Mouse (Mus musculus) CH12.LX (cell line): Measurements from ENCODE around the gene Myl9. TPM values are rescaled to one million over a fixed set of nuclear protein-coding genes. Genes with fewer than 3 reads are reported as not detected.

Experiments used
- DNase-seq: peaks from one replicate; pipeline ENCODE4 v3.0.0-alpha.2; 2013; ENCODE audit errors: extremely low read depth
- H3K27ac ChIP-seq: 2 replicates; pipeline ENCODE4 v1.5.1; 2012; ENCODE audit warnings: low read depth, mild to moderate bottlenecking, control low read depth, moderate library complexity; ENCODE audit not compliant: insufficient read depth
- H3K27me3 ChIP-seq: replicated peaks from 2 replicates; pipeline ENCODE3; 2012; ENCODE audit warnings: inconsistent platforms
- H3K36me3 ChIP-seq, 2 experiments: replicated peaks in 1 of 2; 2 replicates each; pipeline versions ENCODE3 to v1.6.1; 2012; ENCODE audit warnings: inconsistent platforms in 1 of 2, low read length in 1 of 2, mild to moderate bottlenecking in 1 of 2, mixed read lengths in 1 of 2, moderate library complexity in 1 of 2; ENCODE audit not compliant: control insufficient read depth in 1 of 2, insufficient read depth in 1 of 2
- H3K4me1 ChIP-seq, 2 experiments: 2 replicates each; pipeline ENCODE4 v1.6.1; 2012; ENCODE audit warnings: inconsistent platforms in 1 of 2, moderate library complexity in 1 of 2; ENCODE audit not compliant: insufficient read depth in 2 of 2, control insufficient read depth in 1 of 2
- H3K4me2 ChIP-seq: 2 replicates; pipeline ENCODE4 v1.6.1; 2012; ENCODE audit warnings: low read depth, mild to moderate bottlenecking, control low read depth; ENCODE audit not compliant: poor library complexity, insufficient read depth, severe bottlenecking
- H3K4me3 ChIP-seq, 3 experiments: fragments of 150-350 bp in 1 of 3; sonication (generic) in 1 of 3; replicated peaks in 1 of 3; 2 replicates each; pipeline versions ENCODE3 to v1.5.1; 2011 to 2012; ENCODE audit warnings: low read depth in 2 of 3, low read length in 2 of 3, mild to moderate bottlenecking in 2 of 3, moderate library complexity in 2 of 3, control low read depth in 1 of 3, improper control_type of control experiment in 1 of 3, inconsistent platforms in 1 of 3, mixed read lengths in 1 of 3; ENCODE audit not compliant: poor library complexity in 1 of 3
- H3K79me2 ChIP-seq: replicated peaks from 2 replicates; pipeline ENCODE4 v1.6.1; 2012; ENCODE audit warnings: mild to moderate bottlenecking, moderate library complexity; ENCODE audit not compliant: control insufficient read depth, poor library complexity, insufficient read depth, severe bottlenecking; ENCODE audit errors: extremely low read depth
- H3K9ac ChIP-seq: 2 replicates; pipeline ENCODE4 v1.6.1; 2012; ENCODE audit warnings: low read depth, mild to moderate bottlenecking, control low read depth, moderate library complexity; ENCODE audit not compliant: insufficient read depth
- H3K9me3 ChIP-seq: replicated peaks from 2 replicates; pipeline ENCODE3; 2012; ENCODE audit warnings: low read length, inconsistent platforms, mixed read lengths
- BHLHE40 ChIP-seq: IDR thresholded peaks from 2 replicates; pipeline ENCODE4 v1.6.1; 2011; ENCODE audit warnings: mild to moderate bottlenecking, low read depth, low read length, improper control_type of control experiment
- CHD2 ChIP-seq: IDR thresholded peaks from 2 replicates; pipeline ENCODE4 v1.6.1; 2011; ENCODE audit warnings: low read length, improper control_type of control experiment
- E2F4 ChIP-seq: IDR thresholded peaks from 2 replicates; pipeline ENCODE4 v1.6.1; 2011; ENCODE audit warnings: low read depth, low read length, improper control_type of control experiment; ENCODE audit not compliant: insufficient replicate concordance
- EP300 ChIP-seq: IDR thresholded peaks from 2 replicates; pipeline ENCODE4 v1.6.1; 2011; ENCODE audit warnings: low read length, improper control_type of control experiment
- ETS1 ChIP-seq: conservative IDR thresholded peaks from 2 replicates; pipeline ENCODE4 v1.6.1; 2012; ENCODE audit warnings: low read depth, mild to moderate bottlenecking, inconsistent platforms, low read length, improper control_type of control experiment, moderate library complexity
- GABPA ChIP-seq: IDR thresholded peaks from 2 replicates; pipeline ENCODE4 v1.6.1; 2012; ENCODE audit warnings: low read depth, low read length, improper control_type of control experiment, inconsistent platforms; ENCODE audit not compliant: insufficient replicate concordance
- HCFC1 ChIP-seq: IDR thresholded peaks from 2 replicates; pipeline ENCODE4 v1.6.1; 2012; ENCODE audit warnings: low read depth, mild to moderate bottlenecking, inconsistent platforms, low read length, improper control_type of control experiment
- IRF4 ChIP-seq: IDR thresholded peaks from 2 replicates; pipeline ENCODE4 v1.6.1; 2014; ENCODE audit warnings: low read depth, mild to moderate bottlenecking, inconsistent platforms, low read length, improper control_type of control experiment
- JUN ChIP-seq: IDR thresholded peaks from 2 replicates; pipeline ENCODE4 v1.6.1; 2011; ENCODE audit warnings: low read depth, mild to moderate bottlenecking, low read length, improper control_type of control experiment, moderate library complexity; ENCODE audit not compliant: insufficient read depth
- JUND ChIP-seq: conservative IDR thresholded peaks from 2 replicates; pipeline ENCODE4 v1.6.1; 2011; ENCODE audit warnings: low read depth, low read length, improper control_type of control experiment
- KAT2A ChIP-seq: IDR thresholded peaks from 2 replicates; pipeline ENCODE4 v1.6.1; 2012; ENCODE audit warnings: low read length, improper control_type of control experiment, inconsistent platforms; ENCODE audit not compliant: insufficient replicate concordance
- MAFK ChIP-seq: IDR thresholded peaks from 2 replicates; pipeline ENCODE4 v1.6.1; 2011; ENCODE audit warnings: low read length, improper control_type of control experiment; ENCODE audit not compliant: insufficient replicate concordance
- MAZ ChIP-seq: IDR thresholded peaks from 2 replicates; pipeline ENCODE4 v1.6.1; 2012; ENCODE audit warnings: low read depth, mild to moderate bottlenecking, inconsistent platforms, low read length, improper control_type of control experiment, moderate library complexity
- MXI1 ChIP-seq: IDR thresholded peaks from 2 replicates; pipeline ENCODE4 v1.6.1; 2011; ENCODE audit warnings: mild to moderate bottlenecking, low read depth, low read length, improper control_type of control experiment
- NRF1 ChIP-seq: IDR thresholded peaks from 2 replicates; pipeline ENCODE4 v1.6.1; 2014; ENCODE audit warnings: low read depth, mild to moderate bottlenecking, inconsistent platforms, low read length, improper control_type of control experiment, moderate library complexity
- RAD21 ChIP-seq: IDR thresholded peaks from 2 replicates; pipeline ENCODE4 v1.6.1; 2011; ENCODE audit warnings: low read depth, mild to moderate bottlenecking, low read length, improper control_type of control experiment, moderate library complexity
- SIN3A ChIP-seq: IDR thresholded peaks from 2 replicates; pipeline ENCODE4 v1.6.1; 2012; ENCODE audit warnings: low read length, improper control_type of control experiment, inconsistent platforms
- TBP ChIP-seq: conservative IDR thresholded peaks from 2 replicates; pipeline ENCODE4 v1.6.1; 2011; ENCODE audit warnings: low read depth, low read length, improper control_type of control experiment
- TCF12 ChIP-seq: IDR thresholded peaks from 2 replicates; pipeline ENCODE4 v1.6.1; 2014; ENCODE audit warnings: low read depth, mild to moderate bottlenecking, inconsistent platforms, low read length, improper control_type of control experiment
- UBTF ChIP-seq: IDR thresholded peaks from 2 replicates; pipeline ENCODE4 v1.6.1; 2012; ENCODE audit warnings: low read depth, mild to moderate bottlenecking, inconsistent platforms, low read length, improper control_type of control experiment, moderate library complexity
- USF1 ChIP-seq: IDR thresholded peaks from 2 replicates; pipeline ENCODE4 v1.6.1; 2014; ENCODE audit warnings: low read depth, mild to moderate bottlenecking, inconsistent platforms, low read length, improper control_type of control experiment
- USF2 ChIP-seq: conservative IDR thresholded peaks from 2 replicates; pipeline ENCODE4 v1.6.1; 2011; ENCODE audit warnings: low read depth, low read length, improper control_type of control experiment
- dilution Hi-C: fragments of 300-500 bp; cut with MboI; formaldehyde crosslinking; loops from 2 replicates; pipeline ENCODE4 v1.14.3; 2020; ENCODE audit warnings: low sequenced_read_pairs; ENCODE audit not compliant: extremely low pct_unique_long_range_greater_than_20kb, extremely low pct_ligation_motif_present
- in situ Hi-C: fragments of 300-500 bp; cut with MboI; formaldehyde crosslinking; loops from 3 replicates; pipeline ENCODE4 v1.14.3; 2019; ENCODE audit warnings: low sequenced_read_pairs, low pct_ligation_motif_present, low pct_unique_long_range_greater_than_20kb, mixed read lengths
- polyA plus RNA-seq: library from polyadenylated mRNA; unstranded; fragments of >175 nt; gene quantifications from 2 replicates; pipeline ENCODE4 v1.2.1, GENCODE M21; 2012; ENCODE audit warnings: low read depth; ENCODE audit not compliant: insufficient read length
- total RNA-seq, 2 experiments: library from RNA; depleted of rRNA; stranded (reverse); fragments of 300-350 nt in 1 of 2; fragments of >200 nt in 1 of 2; gene quantifications; 2 replicates each; pipeline ENCODE4 v1.2.3; 2012 to 2014

The Myl9 gene
- total and polyA plus RNA-seq, 3 experiments: not detected

- no peak overlapping the region for H3K27ac ChIP-seq
- no peak overlapping the region for H3K9ac ChIP-seq
- no peaks in the 10 kb centered on the region for H3K79me2 ChIP-seq
- no peak for TF ChIP-seq MXI1
- no peak for TF ChIP-seq ETS1
- TF ChIP-seq BHLHE40: no peak
- TF ChIP-seq EP300: no peak
- TF ChIP-seq MAZ: no peak
- H3K4me1 ChIP-seq: peaks cover 20 to 57% of the 10 kb centered on the region in 2 experiments
- H3K9me3 ChIP-seq: no peaks in the 10 kb centered on the region
- no peak overlapping the region for H3K4me3 ChIP-seq
- no peaks in the 10 kb centered on the region for H3K27me3 ChIP-seq
- no peak for DNase-seq
- in situ Hi-C loops (no loop called here), dilution Hi-C loops (no loop called here)
- H3K36me3 ChIP-seq: peaks cover 10 to 63% of the 10 kb centered on the region in 2 experiments
- no peak overlapping the region for H3K4me2 ChIP-seq
Measured at GRCm38 (mm10) chr2:156761521-156762278, 13.5 kb upstream of the Myl9 start.

GRCm38 (mm10) chr2:156762499-156762898 is 12.7 kb upstream of the Myl9 start:
- dilution Hi-C loops (no loop called here), in situ Hi-C loops (no loop called here)
- Histone ChIP-seq H3K4me1 (peaks cover 21 to 65% of the 10 kb centered on the region in 2 experiments), H3K4me2 (no peak overlapping the region)
- TF ChIP-seq ETS1: no peak
- TF ChIP-seq SIN3A: no peak
- no peak for TF ChIP-seq TCF12
- TF ChIP-seq E2F4: no peak
- TF ChIP-seq TBP: no peak
- TF ChIP-seq RAD21: no peak
- no peak for TF ChIP-seq MAZ
- no peak for TF ChIP-seq KAT2A
- TF ChIP-seq USF2: no peak
- no peak for TF ChIP-seq JUN
- no peak for TF ChIP-seq HCFC1
- no peak for TF ChIP-seq GABPA
- no peak for TF ChIP-seq IRF4
- no peak for TF ChIP-seq NRF1
- no peak for TF ChIP-seq USF1
- TF ChIP-seq JUND: no peak
- TF ChIP-seq CHD2: no peak
- TF ChIP-seq UBTF: no peak
- TF ChIP-seq MAFK: no peak
- TF ChIP-seq, all 38 proteins: peak for 0
- H3K36me3 ChIP-seq: peaks cover 5 to 55% of the 10 kb centered on the region in 2 experiments
- no peak for DNase-seq
- H3K79me2 ChIP-seq: no peaks in the 10 kb centered on the region
- no peaks in the 10 kb centered on the region for H3K27me3 ChIP-seq
- no peak overlapping the region for H3K27ac ChIP-seq
- H3K9me3 ChIP-seq: no peaks in the 10 kb centered on the region
- H3K4me3 ChIP-seq: no peak overlapping the region
- H3K9ac ChIP-seq: no peak overlapping the region
